ENCODE assay signal across 7 mouse cellular contexts in the genomic region with DNA sequence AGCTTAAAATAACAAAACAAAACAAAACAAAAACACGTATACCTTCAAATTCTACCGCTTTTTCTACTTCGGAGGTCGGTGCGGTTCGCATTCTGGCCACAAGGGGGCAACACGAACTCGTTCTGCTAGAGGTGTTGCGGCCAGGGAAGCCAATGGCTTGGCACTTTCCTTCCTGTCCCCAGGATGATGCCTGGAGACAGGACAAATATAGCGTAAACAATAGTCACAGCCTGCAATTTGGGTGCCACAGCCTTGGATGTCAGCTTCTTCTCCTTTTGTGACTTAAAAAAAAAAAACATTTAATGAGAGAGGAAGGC. TPM values are rescaled to one million over a fixed set of nuclear protein-coding genes. Genes with fewer than 3 reads are reported as not detected.
DNase-seq lines count a peak whose midpoint lies in the region; ATAC-seq and TF ChIP-seq lines count a peak whose summit lies in the region.

No protein-coding gene starts in this region.

- H3K36me3 ChIP-seq in embryonic facial prominence, embryonic 10.5 days (replicated peaks): peaks cover 5% of the 10 kb centered on the region; the same call in 1 of the 2 replicates
- H3K36me3 ChIP-seq in kidney, adult 2 months (ENCODE audit: control insufficient read depth, insufficient read depth, low read length): no peaks in the 10 kb centered on the region
- H3K36me3 ChIP-seq in limb, embryonic 10.5 days: no peaks in the 10 kb centered on the region
- no peaks in the 10 kb centered on the region for H3K36me3 ChIP-seq in midbrain, embryonic 12.5 days
- H3K36me3 ChIP-seq in spleen, adult 2 months (ENCODE audit: control insufficient read depth, insufficient read depth, low read length): no peaks in the 10 kb centered on the region

- peak overlapping the region; percentile 43 for H3K4me3 ChIP-seq in embryonic facial prominence, embryonic 10.5 days
- H3K4me3 ChIP-seq in kidney, adult 2 months (ENCODE audit: insufficient read depth, low read depth, low read length): peak overlapping the region; percentile 23; the same call in 1 of the 2 replicates
- H3K4me3 ChIP-seq in limb, embryonic 10.5 days: peak overlapping the region; percentile 41
- H3K4me3 ChIP-seq in midbrain, embryonic 12.5 days: peak overlapping the region; percentile 30
- H3K4me3 ChIP-seq in spleen, adult 2 months (ENCODE audit: extremely low read depth, insufficient read depth, insufficient read length): no peak overlapping the region

- H3K9ac ChIP-seq in midbrain, embryonic 12.5 days (replicated peaks): 0 out of 2 replicates have a peak overlapping the region, but pooled peaks have one; percentile 4

- H3K9me3 ChIP-seq in embryonic facial prominence, embryonic 10.5 days: no peaks in the 10 kb centered on the region
- H3K9me3 ChIP-seq in limb, embryonic 10.5 days (replicated peaks): no peaks in the 10 kb centered on the region
- H3K9me3 ChIP-seq in midbrain, embryonic 12.5 days: no peaks in the 10 kb centered on the region

- peak overlapping the region; percentile 53 for H3K4me2 ChIP-seq in midbrain, embryonic 12.5 days (replicated peaks)

- no peak for ATAC-seq in midbrain, embryonic 12.5 days (ENCODE audit: low FRiP score, low read depth)

- no peak overlapping the region for H3K27ac ChIP-seq in embryonic facial prominence, embryonic 10.5 days (replicated peaks)
- no peak overlapping the region for H3K27ac ChIP-seq in kidney, adult 2 months (ENCODE audit: insufficient read depth, low read depth, low read length)
- 0 out of 2 replicates have a peak overlapping the region, but pooled peaks have one; percentile 6 for H3K27ac ChIP-seq in limb, embryonic 10.5 days
- peak overlapping the region; percentile 15; the same call in 1 of the 2 replicates for H3K27ac ChIP-seq in midbrain, embryonic 12.5 days (replicated peaks)
- no peak overlapping the region for H3K27ac ChIP-seq in spleen, adult 2 months (ENCODE audit: insufficient read depth, low read length)

- TF ChIP-seq CTCF in kidney, adult 2 months (conservative IDR thresholded peaks at IDR 0.05; ENCODE audit: insufficient read depth, insufficient read length, low read depth, low read length): peak; percentile 81
- TF ChIP-seq CTCF in spleen, adult 2 months (IDR thresholded peaks at IDR 0.05; ENCODE audit: extremely low read depth, insufficient read depth, insufficient read length, insufficient replicate concordance): peak; percentile 46; the same call in 1 of the 2 replicates

- 2% methylated on average over 10 of the region's 10 CpGs for WGBS in embryonic facial prominence, embryonic 10.5 days
- under 1% methylated on average over 10 of the region's 10 CpGs for WGBS in kidney, adult 2 months
- 2% methylated on average over 10 of the region's 10 CpGs for WGBS in limb, embryonic 10.5 days
- 2% methylated on average over 10 of the region's 10 CpGs for WGBS in midbrain, embryonic 12.5 days
- 3% methylated on average over 10 of the region's 10 CpGs for WGBS in spleen, adult 2 months

- no peak for TF ChIP-seq POLR2A in kidney, adult 2 months (IDR thresholded peaks at IDR 0.05; ENCODE audit: low read depth, low read length)
- no peak for TF ChIP-seq POLR2A in spleen, adult 2 months (IDR thresholded peaks at IDR 0.05; ENCODE audit: low read depth, low read length)

- H3K27me3 ChIP-seq in embryonic facial prominence, embryonic 10.5 days (replicated peaks; ENCODE audit: low read depth, poor library complexity, severe bottlenecking): no peaks in the 10 kb centered on the region
- H3K27me3 ChIP-seq in kidney, adult 2 months (replicated peaks; ENCODE audit: control insufficient read depth, insufficient read depth, low read length): no peaks in the 10 kb centered on the region
- 0 out of 2 replicates have a peak, but pooled peaks cover 3% of the 10 kb centered on the region for H3K27me3 ChIP-seq in limb, embryonic 10.5 days (ENCODE audit: low read depth, poor library complexity, severe bottlenecking)
- no peaks in the 10 kb centered on the region; the same call in 1 of the 2 replicates for H3K27me3 ChIP-seq in midbrain, embryonic 12.5 days
- no peaks in the 10 kb centered on the region for H3K27me3 ChIP-seq in spleen, adult 2 months (ENCODE audit: control insufficient read depth, insufficient read depth, low read length)

- peaks cover 34% of the 10 kb centered on the region for H3K4me1 ChIP-seq in embryonic facial prominence, embryonic 10.5 days
- no peaks in the 10 kb centered on the region for H3K4me1 ChIP-seq in kidney, adult 2 months (ENCODE audit: control insufficient read depth, insufficient read depth, low read length)
- H3K4me1 ChIP-seq in limb, embryonic 10.5 days: peaks cover 22% of the 10 kb centered on the region
- H3K4me1 ChIP-seq in midbrain, embryonic 12.5 days: peaks cover 15% of the 10 kb centered on the region
- no peaks in the 10 kb centered on the region for H3K4me1 ChIP-seq in spleen, adult 2 months (ENCODE audit: control insufficient read depth, insufficient read depth, insufficient read length)

- peak; percentile 54 to 58 for DNase-seq in adrenal gland, postnatal 4 days (ENCODE audit: low spot score in 2 of 2)
- peak; percentile 84 for DNase-seq in embryonic facial prominence, embryonic 10.5 days (ENCODE audit: low spot score)
- DNase-seq in heart, adult 18-20 months: peak; percentile 56 to 91
- peak; percentile 71 for DNase-seq in kidney, adult 2 months
- peak; percentile 87 for DNase-seq in limb, embryonic 10.5 days (ENCODE audit: low spot score)
- DNase-seq in spleen, adult 2 months (ENCODE audit: low read depth in 1 of 2, low spot score in 2 of 2): peak in 1 of 2 experiments; percentile 23

RNA-seq across cellular contexts. Expression of a gene that starts 24.0 kb away (rescaled TPM):
- not detected for total RNA-seq in adrenal gland, postnatal 4 days (2021)
- polyA plus RNA-seq in embryonic facial prominence, embryonic 10.5 days (2016; fragmentation: Nextera tagmentation; extraction: Ambion mirVana): 0.10 TPM in 1 of 2 replicates, not detected in the other
- not detected for total RNA-seq in heart, adult 18-20 months (2021)
- polyA plus RNA-seq in kidney, adult 2 months (2012; rRNA removed): 0.04 and 0.06 TPM in 2 replicates
- polyA plus RNA-seq in limb, embryonic 10.5 days (2016; fragmentation: Nextera tagmentation; extraction: Ambion mirVana): 0.08 and 0.14 TPM in 2 replicates
- polyA plus RNA-seq in midbrain, embryonic 12.5 days (2016; fragmentation: Nextera tagmentation; extraction: Ambion mirVana): 0.16 and 0.37 TPM in 2 replicates
- not detected in 2 replicates for polyA plus RNA-seq in spleen, adult 2 months (2012; rRNA removed)

RNA-seq across cellular contexts. Expression of a gene that starts 26.2 kb away (rescaled TPM):
- total RNA-seq in adrenal gland, postnatal 4 days (2021): 10 to 100 TPM; 11.1 to 14.8 TPM
- 38.0 and 43.0 TPM in 2 replicates for polyA plus RNA-seq in embryonic facial prominence, embryonic 10.5 days (2016; fragmentation: Nextera tagmentation; extraction: Ambion mirVana)
- 1 to 10 TPM; 4.5 to 7.9 TPM for total RNA-seq in heart, adult 18-20 months (2021)
- 3.2 and 4.5 TPM in 2 replicates for polyA plus RNA-seq in kidney, adult 2 months (2012; rRNA removed)
- polyA plus RNA-seq in limb, embryonic 10.5 days (2016; fragmentation: Nextera tagmentation; extraction: Ambion mirVana): 20.0 and 25.8 TPM in 2 replicates
- polyA plus RNA-seq in midbrain, embryonic 12.5 days (2016; fragmentation: Nextera tagmentation; extraction: Ambion mirVana): 101 and 109 TPM in 2 replicates
- polyA plus RNA-seq in spleen, adult 2 months (2012; rRNA removed): 0.18 and 0.28 TPM in 2 replicates

Comparison
In these comparisons a context has a peak if more than half of its experiments do, and no peak if none do; other contexts are left out.
1. H3K27ac ChIP-seq: peak in limb, embryonic 10.5 days (single experiment) and midbrain, embryonic 12.5 days (single experiment); none in embryonic facial prominence, embryonic 10.5 days (single experiment), kidney, adult 2 months (single experiment) and spleen, adult 2 months (single experiment).